Mouse (Mus musculus): ENCODE data around the gene Ranbp10.
"Not testable (repeated sequence)": the region's sequence is repeated elsewhere in the genome, so short reads cannot be mapped to it uniquely, and the experiment has no call there.

The Ranbp10 gene

GRCm38 (mm10) chr8:105835318-105835717 is 8.2 kb upstream of the Ranbp10 start:
- DNase-seq (ENCODE audit: low read depth, low spot score) = peak; percentile 54

- DNase-seq (ENCODE audit: low read depth, low spot score) = not testable (repeated sequence)
Measured at GRCm38 (mm10) chr8:105833740-105834139, 6.6 kb upstream of the Ranbp10 start.

GRCm38 (mm10) chr8:105826379-105826778 is 771 bp downstream of the Ranbp10 start:
- DNase-seq (ENCODE audit: low read depth, low spot score) = no peak

GRCm38 (mm10) chr8:105825506-105825905 is 1.6 kb downstream of the Ranbp10 start:
- DNase-seq (ENCODE audit: low read depth, low spot score) = no peak

GRCm38 (mm10) chr8:105820925-105821324 is 6.2 kb downstream of the Ranbp10 start:
- no peak for DNase-seq (ENCODE audit: low read depth, low spot score)

- DNase-seq (ENCODE audit: low read depth, low spot score) = no peak
Measured at GRCm38 (mm10) chr8:105819659-105820058, 7.5 kb downstream of the Ranbp10 start.

GRCm38 (mm10) chr8:105813241-105813640 is 13.9 kb downstream of the Ranbp10 start:
- no peak for DNase-seq (ENCODE audit: low read depth, low spot score)

- no peak for DNase-seq (ENCODE audit: low read depth, low spot score)
Measured at GRCm38 (mm10) chr8:105812511-105812910, 14.6 kb downstream of the Ranbp10 start.

- no peak for DNase-seq (ENCODE audit: low read depth, low spot score)
Measured at GRCm38 (mm10) chr8:105811543-105811942, 15.6 kb downstream of the Ranbp10 start.

GRCm38 (mm10) chr8:105811061-105811460 is 16.1 kb downstream of the Ranbp10 start:
- DNase-seq (ENCODE audit: low read depth, low spot score) = no peak

GRCm38 (mm10) chr8:105810245-105810786 is 16.8 kb downstream of the Ranbp10 start:
- DNase-seq (ENCODE audit: low read depth, low spot score) = no peak

- no peak for DNase-seq (ENCODE audit: low read depth, low spot score)
Measured at GRCm38 (mm10) chr8:105808480-105808879, 18.7 kb downstream of the Ranbp10 start.

GRCm38 (mm10) chr8:105807766-105808165 is 19.4 kb downstream of the Ranbp10 start:
- DNase-seq (ENCODE audit: low read depth, low spot score) = no peak

GRCm38 (mm10) chr8:105805964-105806363 is 21.2 kb downstream of the Ranbp10 start:
- DNase-seq (ENCODE audit: low read depth, low spot score) = no peak

- no peak for DNase-seq (ENCODE audit: low read depth, low spot score)
Measured at GRCm38 (mm10) chr8:105805346-105805745, 21.8 kb downstream of the Ranbp10 start.

GRCm38 (mm10) chr8:105804797-105805196 is 22.4 kb downstream of the Ranbp10 start:
- no peak for DNase-seq (ENCODE audit: low read depth, low spot score)

GRCm38 (mm10) chr8:105801153-105801904 is 25.8 kb downstream of the Ranbp10 start:
- no peak for DNase-seq (ENCODE audit: low read depth, low spot score)

GRCm38 (mm10) chr8:105799091-105799812 is 27.9 kb downstream of the Ranbp10 start:
- no peak for DNase-seq (ENCODE audit: low read depth, low spot score)

- no peak for DNase-seq (ENCODE audit: low read depth, low spot score)
Measured at GRCm38 (mm10) chr8:105798408-105798807, 28.7 kb downstream of the Ranbp10 start.

GRCm38 (mm10) chr8:105795785-105796184 is 31.4 kb downstream of the Ranbp10 start:
- DNase-seq (ENCODE audit: low read depth, low spot score) = no peak

GRCm38 (mm10) chr8:105794009-105794598 is 33.0 kb downstream of the Ranbp10 start:
- no peak for DNase-seq (ENCODE audit: low read depth, low spot score)

- DNase-seq (ENCODE audit: low read depth, low spot score) = no peak
Measured at GRCm38 (mm10) chr8:105793331-105793730, 33.8 kb downstream of the Ranbp10 start.

Data from mesoderm, embryonic 11.5 days (tissue).